Mouse (Mus musculus) liver, embryonic 11.5 days (tissue): ENCODE results near the gene Zfp174. TPM values are rescaled to one million over a fixed set of nuclear protein-coding genes. Genes with fewer than 3 reads are reported as not detected.

Source experiments
- ATAC-seq: fragments of 200-750 bp; cut with Nextera tagmentation; replicated peaks from 2 replicates; pipeline ENCODE4 v1.8.0; 2017; ENCODE audit warnings: moderate number of reproducible peaks, mild to moderate bottlenecking, moderate TSS enrichment, moderate library complexity; ENCODE audit not compliant: low FRiP score
- DNase-seq: peaks from one replicate; pipeline ENCODE4 v3.0.0-alpha.2; 2017; ENCODE audit warnings: low spot score
- H3K27ac ChIP-seq: fragments of 300-500 bp; sonication (generic); 2 replicates; pipeline ENCODE4 v1.5.1; 2014; ENCODE audit warnings: mild to moderate bottlenecking, low read depth, low read length, control low read depth
- H3K27me3 ChIP-seq: fragments of 300-500 bp; sonication (generic); replicated peaks from 2 replicates; pipeline ENCODE4 v1.6.1; 2014; ENCODE audit warnings: low read length, mixed read lengths; ENCODE audit not compliant: control insufficient read depth, insufficient read depth
- H3K36me3 ChIP-seq: fragments of 300-500 bp; sonication (generic); 2 replicates; pipeline ENCODE4 v1.6.1; 2014; ENCODE audit warnings: mild to moderate bottlenecking, low read length, moderate library complexity, mixed read lengths; ENCODE audit not compliant: control insufficient read depth, insufficient read depth
- H3K4me1 ChIP-seq: fragments of 300-500 bp; sonication (generic); replicated peaks from 2 replicates; pipeline ENCODE4 v1.6.1; 2014; ENCODE audit warnings: low read length, mixed read lengths; ENCODE audit not compliant: control insufficient read depth, insufficient read depth
- H3K4me2 ChIP-seq: fragments of 300-500 bp; sonication (generic); 2 replicates; pipeline ENCODE4 v1.6.1; 2014; ENCODE audit warnings: mild to moderate bottlenecking, control low read depth, moderate library complexity
- H3K4me3 ChIP-seq: fragments of 300-500 bp; sonication (generic); 2 replicates; pipeline ENCODE4 v1.5.1; 2014; ENCODE audit warnings: low read depth, low read length, control low read depth
- H3K9ac ChIP-seq: fragments of 300-500 bp; sonication (generic); 2 replicates; pipeline ENCODE4 v1.6.1; 2014; ENCODE audit warnings: low read depth, low read length, control low read depth
- H3K9me3 ChIP-seq: fragments of 300-500 bp; sonication (generic); 2 replicates; pipeline ENCODE4 v1.6.1; 2016; ENCODE audit warnings: low read length, inconsistent platforms, mixed read lengths; ENCODE audit not compliant: control insufficient read depth
- WGBS: fragments of 180-500 bp; shearing (Covaris S2); extraction: QIAGEN DNeasy Blood & Tissue Kit; methylation state at CpG from one replicate; pipeline ENCODE4 v1.1.7; 2014; 5-methylcytosine and 5-hydroxymethylcytosine counted together
- polyA plus RNA-seq: library from polyadenylated mRNA; unstranded; fragments of >200 nt; fragmentation: Nextera tagmentation; extraction: Ambion mirVana; gene quantifications from 2 replicates; pipeline ENCODE4 v1.2.1, GENCODE M21; 2014

Zfp174 gene
- polyA plus RNA-seq, 1 experiment from 2014 or later: 0.47 TPM

- H3K4me1 ChIP-seq: no peaks in the 10 kb centered on the region
- H3K27ac ChIP-seq: no peak overlapping the region
- no peak overlapping the region for H3K4me2 ChIP-seq
- WGBS: 67% methylated on average over 4 of the region's 4 CpGs
- peaks cover 10% of the 10 kb centered on the region for H3K36me3 ChIP-seq
- H3K9me3 ChIP-seq: no peaks in the 10 kb centered on the region
- ATAC-seq (no peak), DNase-seq (no peak)
- no peak overlapping the region for H3K4me3 ChIP-seq
- H3K27me3 ChIP-seq: no peaks in the 10 kb centered on the region
- no peak overlapping the region for H3K9ac ChIP-seq
Measured at GRCm38 (mm10) chr16:3859254-3859653, 12.2 kb downstream of the Zfp174 start.

DNA sequence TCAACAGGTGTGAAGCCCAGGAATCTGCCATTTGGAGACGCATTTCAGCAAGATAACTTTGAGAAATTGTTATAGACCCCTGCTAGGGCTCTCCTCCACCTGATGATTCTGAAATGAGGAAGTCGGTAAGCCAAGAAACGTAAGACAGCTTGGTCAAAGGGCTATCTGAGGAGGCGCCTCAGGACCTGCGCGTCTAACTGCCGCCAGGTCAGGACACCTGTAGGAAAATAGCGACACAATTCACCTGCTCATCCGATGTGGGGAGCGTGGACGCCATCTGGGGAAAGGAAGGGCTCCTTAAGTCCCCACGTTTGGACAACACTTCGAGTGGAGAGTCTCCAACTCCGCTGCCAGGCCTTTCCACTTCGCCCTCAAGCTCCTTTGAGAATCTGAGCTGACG is 24.7 kb downstream of the Zfp174 start:
- H3K9ac ChIP-seq: peak overlapping the region; percentile 65

DNA sequence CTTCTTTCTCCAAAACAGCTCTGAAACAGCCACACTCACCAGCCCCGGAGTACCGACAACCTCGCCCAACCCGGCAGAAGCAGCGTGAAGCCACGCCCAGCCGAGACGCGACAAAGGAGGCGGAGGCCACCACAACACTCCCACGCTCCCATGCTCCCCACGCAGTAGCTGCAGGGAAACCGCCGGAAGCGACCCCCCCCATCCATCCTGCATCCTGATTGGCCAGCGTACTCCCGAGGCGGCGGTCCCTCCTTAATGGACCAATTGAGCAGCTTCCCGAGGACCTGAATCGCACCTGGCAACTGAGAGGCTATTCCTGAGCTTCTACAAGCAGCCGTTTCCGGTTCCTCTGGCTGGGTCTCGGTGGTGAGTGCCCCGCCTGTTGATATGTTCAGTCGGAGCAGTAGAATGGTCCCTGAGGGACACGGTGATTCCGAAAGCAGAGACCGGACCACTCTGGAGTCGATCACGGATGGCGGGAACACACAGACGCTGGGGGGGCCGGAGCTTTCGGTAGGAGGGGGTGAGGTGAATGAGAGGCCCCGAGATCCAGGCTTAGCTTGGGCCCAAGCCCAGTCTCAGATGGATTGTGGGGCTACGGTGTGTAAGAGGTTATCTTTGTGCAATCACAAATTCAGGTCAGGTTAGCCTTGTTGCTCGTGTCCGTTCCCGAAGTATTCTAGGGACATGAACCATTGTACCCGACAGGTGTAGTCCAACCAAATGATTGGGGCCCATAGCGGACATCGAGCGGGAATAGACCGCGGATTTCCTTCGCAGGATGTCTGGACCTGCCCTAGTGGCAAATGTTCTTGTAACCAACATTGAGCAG is 25.4 kb downstream of the Zfp174 start, which contains the start of gene Naa60:
TSS of gene Naa60 (plus strand) at position 160 of the 832 bp plus-strand sequence.
- H3K36me3 ChIP-seq: peaks cover 2% of the 10 kb centered on the region; the same call in 1 of the 2 replicates
- H3K9me3 ChIP-seq: no peaks in the 10 kb centered on the region
- peak within 1 kb of the TSS; percentile 92 for H3K4me2 ChIP-seq
- 4% methylated on average over 47 of the region's 47 CpGs for WGBS
- peak within 1 kb of the TSS; percentile 68 for H3K4me3 ChIP-seq
- peaks cover 11% of the 10 kb centered on the region for H3K4me1 ChIP-seq
- peak within 1 kb of the TSS; percentile 35; the same call in 1 of the 2 replicates for H3K27ac ChIP-seq
- H3K9ac ChIP-seq: peak within 1 kb of the TSS; percentile 65
- ATAC-seq: peak; percentile 93
- peak; percentile 92 for DNase-seq
- no peaks in the 10 kb centered on the region for H3K27me3 ChIP-seq

More for the DNA sequence above, 24.7 kb downstream of the Zfp174 start:
- ATAC-seq (peak; percentile 11; the same call in 1 of the 2 replicates), DNase-seq (no peak)
- H3K4me2 ChIP-seq: peak overlapping the region; percentile 92
- H3K27ac ChIP-seq: no peak overlapping the region
- no peaks in the 10 kb centered on the region for H3K27me3 ChIP-seq
- WGBS: 2% methylated on average over 16 of the region's 16 CpGs
- peak overlapping the region; percentile 68 for H3K4me3 ChIP-seq
- H3K4me1 ChIP-seq: peaks cover 11% of the 10 kb centered on the region
- no peaks in the 10 kb centered on the region for H3K36me3 ChIP-seq
- H3K9me3 ChIP-seq: no peaks in the 10 kb centered on the region

DNA sequence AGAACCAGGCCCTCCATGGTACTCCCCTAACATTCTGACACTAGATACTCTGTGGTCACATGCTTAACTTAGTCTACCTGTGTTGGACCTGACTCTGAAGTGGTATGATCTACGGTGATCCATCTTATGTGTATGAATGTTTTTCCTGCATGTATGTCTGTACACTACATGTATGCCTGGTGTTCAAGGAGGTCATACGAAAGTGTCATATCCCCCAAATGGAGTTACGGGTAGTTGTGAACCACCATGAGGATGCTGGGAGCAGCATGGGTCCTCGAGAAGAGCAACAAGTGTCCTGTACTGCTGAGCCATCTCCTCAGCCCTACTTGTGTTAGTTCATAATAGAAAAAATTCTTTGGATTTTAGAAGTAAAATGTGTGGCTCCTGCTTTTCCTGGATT is 29.3 kb downstream of the Zfp174 start:
- peaks cover 2% of the 10 kb centered on the region; the same call in 1 of the 2 replicates for H3K36me3 ChIP-seq
- H3K4me2 ChIP-seq: no peak overlapping the region
- H3K27me3 ChIP-seq: no peaks in the 10 kb centered on the region
- no peak overlapping the region for H3K27ac ChIP-seq
- ATAC-seq (no peak), DNase-seq (no peak)
- 87% methylated on average over 4 of the region's 4 CpGs for WGBS
- H3K4me1 ChIP-seq: peaks cover 11% of the 10 kb centered on the region
- H3K9ac ChIP-seq: no peak overlapping the region
- no peaks in the 10 kb centered on the region for H3K9me3 ChIP-seq
- H3K4me3 ChIP-seq: no peak overlapping the region

GRCm38 (mm10) chr16:3884201-3885064 is 37.4 kb downstream of the Zfp174 start, which contains the start of the genes Zfp597 and Gm20695:
Gene Zfp597 (minus strand): TSS chr16:3884561.
Gene Gm20695 (plus strand): TSS chr16:3884648.
- Histone ChIP-seq H3K4me3 (peak within 1 kb of the TSS; percentile 96), H3K9ac (peak within 1 kb of the TSS; percentile 89), H3K27me3 (no peaks in the 10 kb centered on the region), H3K9me3 (no peaks in the 10 kb centered on the region), H3K4me1 (peaks cover 15% of the 10 kb centered on the region), H3K36me3 (no peaks in the 10 kb centered on the region; the same call in 1 of the 2 replicates), H3K27ac (peak within 1 kb of the TSS; percentile 87), H3K4me2 (peak within 1 kb of the TSS; percentile 91)
- DNase-seq (peak; percentile 95), ATAC-seq (peak; percentile 99)
- under 1% methylated on average over 88 of the region's 88 CpGs for WGBS

DNA sequence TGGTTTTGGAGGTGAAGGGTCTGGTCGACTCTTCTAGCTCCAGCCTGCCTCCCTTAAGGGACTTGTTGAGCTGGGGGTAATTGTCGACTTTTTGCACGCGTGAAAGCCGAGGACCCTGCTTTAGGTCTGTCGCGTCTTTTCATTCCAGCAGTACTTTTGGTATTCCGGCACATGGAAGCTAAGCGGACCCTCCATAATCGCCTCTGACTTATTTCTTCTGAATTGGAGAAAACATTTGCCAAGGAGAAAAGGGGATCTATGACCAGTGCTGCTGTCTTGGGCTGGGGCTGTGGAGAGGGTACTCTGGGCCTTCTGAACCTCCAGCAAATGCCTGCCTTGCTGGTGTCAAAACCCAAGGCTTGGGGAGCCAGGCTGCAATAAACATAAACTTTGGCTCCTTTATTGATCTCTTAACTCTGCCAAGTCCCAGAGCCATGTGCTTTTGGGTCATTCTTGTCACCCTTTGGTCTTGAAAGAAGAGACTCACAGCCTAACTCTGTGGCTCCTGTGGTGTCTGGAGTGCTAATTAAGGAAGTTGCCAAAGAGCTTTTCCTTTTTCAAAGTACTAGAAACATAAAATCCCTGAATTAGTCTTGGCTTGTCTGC is 38.1 kb downstream of the Zfp174 start:
- peaks cover 15% of the 10 kb centered on the region for H3K4me1 ChIP-seq
- peak overlapping the region; percentile 87 for H3K27ac ChIP-seq
- WGBS: 5% methylated on average over 10 of the region's 10 CpGs
- no peaks in the 10 kb centered on the region for H3K9me3 ChIP-seq
- peak overlapping the region; percentile 89 for H3K9ac ChIP-seq
- DNase-seq (no peak), ATAC-seq (peak; percentile 6; the same call in 1 of the 2 replicates)
- peak overlapping the region; percentile 91 for H3K4me2 ChIP-seq
- peak overlapping the region; percentile 96 for H3K4me3 ChIP-seq
- no peaks in the 10 kb centered on the region; the same call in 1 of the 2 replicates for H3K36me3 ChIP-seq
- H3K27me3 ChIP-seq: no peaks in the 10 kb centered on the region

- WGBS: 94% methylated on average over 14 of the region's 14 CpGs
Measured at GRCm38 (mm10) chr16:3891621-3892295, 44.7 kb downstream of the Zfp174 start.

More at GRCm38 (mm10) chr16:3891621-3892295, 44.7 kb downstream of the Zfp174 start:
- no peak overlapping the region for H3K4me3 ChIP-seq
- H3K4me2 ChIP-seq: no peak overlapping the region
- no peaks in the 10 kb centered on the region for H3K27me3 ChIP-seq
- ATAC-seq (no peak), DNase-seq (no peak)
- no peak overlapping the region for H3K9ac ChIP-seq
- H3K27ac ChIP-seq: no peak overlapping the region
- peaks cover 4% of the 10 kb centered on the region for H3K36me3 ChIP-seq
- no peaks in the 10 kb centered on the region for H3K9me3 ChIP-seq
- H3K4me1 ChIP-seq: peaks cover 14% of the 10 kb centered on the region
